Mouse (Mus musculus): Measurements from ENCODE around the gene Gckr.

The Gckr gene

GRCm38 (mm10) chr5:31297047-31297757, at the start of gene Gckr:
Gene Gckr, plus strand, starts transcription at chr5:31297443.
- no peak for DNase-seq (ENCODE audit: low spot score in 2 of 2)

DNA sequence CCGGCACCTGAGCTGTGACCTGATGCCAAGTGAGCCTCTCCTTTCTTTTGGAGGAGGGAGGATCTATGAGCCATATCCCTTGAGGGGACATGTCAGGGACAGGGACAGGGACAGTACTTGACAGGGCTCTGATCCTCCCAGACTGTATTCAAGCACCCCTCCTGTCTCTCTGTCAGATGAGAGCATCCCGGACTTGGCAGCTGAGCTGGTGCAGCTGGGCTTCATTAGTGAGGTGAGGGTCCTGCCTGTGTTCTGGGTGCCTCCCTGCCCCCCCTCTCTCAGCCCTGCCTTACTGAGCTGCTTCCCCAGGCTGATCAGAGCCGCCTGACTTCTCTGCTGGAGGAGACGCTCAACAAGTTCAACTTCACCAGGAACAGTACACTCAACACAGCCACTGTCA, 46.5 kb upstream of the Gckr start:
- DNase-seq (ENCODE audit: low spot score in 2 of 2): no peak

DNA sequence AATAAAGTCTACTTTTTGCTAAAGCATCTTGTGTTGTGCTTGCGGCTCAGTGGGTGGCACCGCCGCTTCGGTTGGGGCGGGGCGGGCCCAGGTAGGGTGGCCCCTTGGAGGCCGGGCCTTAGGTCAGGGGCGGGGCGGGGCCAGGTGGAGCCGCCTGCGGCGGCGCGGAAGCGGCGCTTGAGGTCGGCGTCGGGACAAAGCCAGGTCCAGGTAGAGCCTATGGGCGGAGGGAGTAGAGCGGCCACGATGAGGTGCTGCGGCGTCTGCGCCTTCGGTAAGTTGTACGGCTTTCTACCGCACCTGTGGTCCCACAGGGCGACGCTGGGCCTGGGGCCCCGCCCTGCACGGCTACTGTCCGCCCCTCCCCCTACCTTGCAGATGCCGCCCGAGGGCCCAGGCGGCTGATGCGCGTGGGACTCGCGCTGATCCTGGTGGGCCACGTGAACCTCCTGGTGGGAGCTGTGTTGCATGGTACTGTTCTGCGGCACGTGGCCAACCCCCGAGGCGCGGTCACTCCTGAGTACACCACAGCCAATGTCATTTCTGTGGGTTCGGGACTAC, 45.6 kb upstream of the Gckr start, which contains the start of gene Krtcap3:
Krtcap3 (plus strand) TSS at position 151 of the 561 bp plus-strand sequence.
- peak in 1 of 2 experiments; percentile 37 for DNase-seq (ENCODE audit: low spot score in 2 of 2)

- DNase-seq (ENCODE audit: low spot score in 2 of 2): no peak
Observed at GRCm38 (mm10) chr5:31252151-31252550, 45.1 kb upstream of the Gckr start.

DNA sequence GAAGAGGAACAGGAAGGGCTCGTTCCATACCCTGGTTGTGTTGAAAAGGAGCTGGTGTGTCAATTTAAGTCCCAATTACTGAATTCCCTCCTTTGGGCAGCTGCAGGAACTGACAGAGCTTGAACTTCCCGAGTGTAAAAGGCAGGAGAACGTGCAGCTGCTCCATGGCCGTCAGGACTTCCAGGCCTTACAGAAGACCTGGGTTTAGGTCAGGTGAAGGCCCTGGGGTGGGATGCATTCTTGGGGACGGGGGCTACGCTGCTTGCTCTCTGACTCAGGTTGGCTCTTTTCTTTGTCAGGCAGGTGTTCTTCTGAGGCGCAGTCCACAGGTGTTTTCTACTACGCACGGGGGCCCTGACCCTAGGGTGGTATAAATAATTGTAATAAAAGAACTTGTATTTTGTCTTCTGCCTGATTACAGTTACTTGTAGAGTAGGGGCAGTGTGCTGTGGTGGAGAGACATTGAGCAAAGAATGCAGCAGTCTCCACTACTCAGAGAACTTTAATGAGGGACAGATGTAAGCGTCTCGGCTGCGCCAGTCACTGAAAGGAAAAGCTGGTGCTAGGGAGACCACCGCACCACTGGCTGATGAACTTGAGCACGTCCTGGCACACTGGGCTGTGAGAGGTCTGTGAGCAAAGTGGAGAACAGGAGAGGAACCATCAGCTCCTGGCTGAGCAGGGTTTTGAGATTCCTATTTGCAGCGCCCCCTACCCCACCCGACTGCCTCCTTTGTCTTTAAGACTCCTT, 44.3 kb upstream of the Gckr start:
- no peak for DNase-seq (ENCODE audit: low spot score in 2 of 2)

DNA sequence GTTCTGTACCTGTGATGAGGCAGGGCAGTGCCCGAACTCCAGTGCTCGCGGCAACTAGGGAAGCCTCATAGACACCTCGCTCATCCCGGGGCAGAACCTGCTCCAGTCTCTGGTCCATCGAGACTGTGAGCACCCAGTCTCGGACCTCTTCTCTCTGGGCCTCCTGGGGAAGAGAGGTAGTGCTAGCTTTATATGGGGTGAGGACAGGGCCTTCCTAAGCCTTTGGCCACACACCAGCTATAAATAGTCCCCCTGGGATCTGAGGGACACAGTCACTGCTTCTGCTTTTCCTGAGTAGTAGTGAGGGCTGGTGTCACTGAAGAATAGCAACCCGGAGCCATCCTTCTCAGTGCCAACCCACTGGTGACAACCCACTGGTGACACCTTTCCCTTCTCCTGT, 43.4 kb upstream of the Gckr start:
- no peak for DNase-seq (ENCODE audit: low spot score in 2 of 2)

DNA sequence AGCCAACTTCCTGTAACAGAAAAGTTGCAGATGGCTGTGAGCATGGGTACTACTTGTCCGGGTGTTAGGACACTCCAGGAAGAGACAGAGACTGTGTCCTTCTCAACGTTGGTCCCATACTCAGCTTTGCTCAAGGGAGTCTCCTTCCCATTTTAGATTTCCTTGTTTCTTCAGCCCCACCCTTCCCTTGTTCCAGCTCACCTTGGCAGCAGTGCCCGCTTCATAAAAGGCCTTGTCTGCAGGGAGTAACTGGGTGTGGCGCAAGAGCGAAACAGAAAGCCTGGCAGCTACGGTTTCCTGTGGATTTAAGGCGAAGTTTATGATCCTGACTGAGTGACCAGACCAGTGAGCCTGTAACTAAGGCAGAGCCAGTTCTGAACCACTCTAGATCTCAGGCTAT, 42.8 kb upstream of the Gckr start:
- DNase-seq (ENCODE audit: low spot score in 2 of 2): no peak

- no peak for DNase-seq (ENCODE audit: low spot score in 2 of 2)
Observed at GRCm38 (mm10) chr5:31254901-31255300, 42.3 kb upstream of the Gckr start.

DNA sequence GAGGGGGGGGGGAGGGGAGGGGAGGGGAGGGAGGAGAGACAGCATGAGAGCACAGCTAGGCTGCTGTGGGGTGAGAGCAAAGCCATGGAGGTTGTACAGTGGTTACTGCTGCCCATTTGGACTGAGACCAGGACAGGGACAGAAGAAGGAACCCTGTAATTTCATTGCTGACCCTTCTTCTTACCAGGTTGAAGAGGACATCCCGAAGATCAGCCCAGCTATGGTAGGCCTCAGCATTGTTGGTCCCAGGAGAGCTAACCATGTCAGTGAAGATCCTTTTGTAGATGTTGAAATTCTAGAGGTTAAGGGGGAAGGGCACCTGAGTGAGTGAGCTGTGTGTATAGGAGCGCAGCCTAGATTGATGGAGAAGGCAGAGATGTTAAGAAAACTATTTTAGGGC, 41.9 kb upstream of the Gckr start:
- DNase-seq (ENCODE audit: low spot score in 2 of 2): no peak

DNA sequence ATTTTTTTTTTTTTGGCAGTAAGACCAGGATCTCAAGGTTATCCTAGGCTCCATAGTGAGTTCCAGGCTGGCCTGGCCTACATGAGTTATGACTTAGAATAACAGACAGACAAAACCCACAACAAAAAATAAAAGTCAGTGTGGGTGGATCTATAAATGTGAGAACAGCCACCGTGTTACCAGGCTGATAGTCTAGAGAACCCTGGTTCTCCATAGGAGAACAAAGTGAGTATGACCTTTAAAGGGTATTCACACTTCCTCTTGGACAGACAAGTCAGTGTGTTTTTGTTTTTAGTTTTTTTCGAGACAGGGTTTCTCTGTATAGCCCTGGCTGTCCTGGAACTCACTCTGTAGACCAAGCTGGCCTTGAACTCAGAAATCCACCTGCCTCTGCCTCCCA, 41.3 kb upstream of the Gckr start:
- no peak for DNase-seq (ENCODE audit: low spot score in 2 of 2)

GRCm38 (mm10) chr5:31257616-31258015, 39.6 kb upstream of the Gckr start:
- DNase-seq (ENCODE audit: low spot score in 2 of 2): no peak

DNA sequence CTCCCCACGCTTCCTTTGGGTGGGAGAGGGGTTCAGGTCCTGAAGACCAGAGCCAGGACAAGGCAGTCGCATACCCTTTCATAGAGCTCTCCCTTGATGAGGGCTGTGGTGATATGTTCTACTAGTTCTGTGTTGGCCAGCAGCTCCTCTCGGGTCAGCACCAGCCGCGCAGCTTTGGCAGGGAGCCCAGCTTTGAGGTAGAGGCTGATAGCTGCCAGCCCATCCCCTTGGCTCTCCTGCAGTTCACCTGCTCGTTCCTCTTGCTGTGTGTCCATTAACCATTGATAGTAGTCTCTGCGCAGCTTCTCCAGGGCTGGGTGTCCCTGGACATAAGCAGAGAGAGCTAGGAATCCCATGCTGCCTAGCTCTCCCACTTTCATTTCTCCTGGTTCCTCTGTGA, 31.1 kb upstream of the Gckr start:
- DNase-seq (ENCODE audit: low spot score in 2 of 2): no peak

DNA sequence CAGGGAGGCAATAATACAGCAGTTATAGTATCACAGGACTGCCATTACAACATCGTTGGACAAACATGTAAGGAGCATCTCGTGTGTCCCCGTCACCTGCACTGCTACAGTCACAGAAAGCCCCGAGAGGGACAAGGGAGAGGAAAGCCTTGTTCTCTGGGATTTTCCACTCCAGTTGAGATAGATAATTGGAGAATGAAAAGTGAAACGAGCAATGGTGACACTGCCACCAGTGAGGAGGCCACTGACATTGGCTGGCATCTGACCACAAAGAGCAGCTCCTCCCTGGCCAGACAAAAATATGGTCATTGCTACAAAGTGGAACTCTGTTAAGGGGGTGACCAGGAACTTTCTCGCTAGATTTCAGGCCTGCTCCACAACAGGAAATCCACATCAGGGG, 29.6 kb upstream of the Gckr start:
- DNase-seq (ENCODE audit: low spot score in 2 of 2): no peak

GRCm38 (mm10) chr5:31273018-31273417, 24.2 kb upstream of the Gckr start:
- DNase-seq (ENCODE audit: low spot score in 2 of 2): no peak

- DNase-seq (ENCODE audit: low spot score in 2 of 2): no peak
Observed at GRCm38 (mm10) chr5:31279245-31279988, 17.8 kb upstream of the Gckr start.

DNA sequence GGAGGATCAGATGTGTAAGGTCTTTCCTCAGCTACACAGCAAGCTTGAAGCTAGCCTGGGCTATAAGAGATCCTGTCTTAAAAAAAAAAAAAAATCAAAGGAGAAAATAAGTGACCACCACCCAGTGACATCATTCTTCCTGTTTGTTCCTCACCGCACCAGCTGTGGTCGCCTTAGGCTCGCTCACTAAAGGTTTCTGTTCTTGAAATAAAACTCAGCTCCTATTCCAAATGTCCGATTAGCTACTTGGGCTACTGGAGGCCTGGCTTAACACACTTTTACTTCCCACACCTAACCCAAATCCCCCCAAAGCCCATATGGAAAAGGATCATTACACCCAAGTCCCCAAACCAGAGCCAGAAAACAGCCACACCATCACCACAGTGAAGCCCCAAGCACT, 9.0 kb upstream of the Gckr start:
- no peak for DNase-seq (ENCODE audit: low spot score in 2 of 2)

- no peak for DNase-seq (ENCODE audit: low spot score in 2 of 2)
Observed at GRCm38 (mm10) chr5:31288655-31289054, 8.6 kb upstream of the Gckr start.

- no peak for DNase-seq (ENCODE audit: low spot score in 2 of 2)
Observed at GRCm38 (mm10) chr5:31289626-31290230, 7.5 kb upstream of the Gckr start.

GRCm38 (mm10) chr5:31290521-31291360, 6.5 kb upstream of the Gckr start, which contains the start of gene Ift172:
Gene Ift172, minus strand, starts transcription at chr5:31291116.
- peak; percentile 94 to 96 for DNase-seq (ENCODE audit: low spot score in 2 of 2)

- no peak for DNase-seq (ENCODE audit: low spot score in 2 of 2)
Observed at GRCm38 (mm10) chr5:31291361-31291688, 5.9 kb upstream of the Gckr start.

All from frontal cortex, postnatal 10 days (tissue).